Mouse (Mus musculus): ENCODE data around the gene Irf2.

DNA sequence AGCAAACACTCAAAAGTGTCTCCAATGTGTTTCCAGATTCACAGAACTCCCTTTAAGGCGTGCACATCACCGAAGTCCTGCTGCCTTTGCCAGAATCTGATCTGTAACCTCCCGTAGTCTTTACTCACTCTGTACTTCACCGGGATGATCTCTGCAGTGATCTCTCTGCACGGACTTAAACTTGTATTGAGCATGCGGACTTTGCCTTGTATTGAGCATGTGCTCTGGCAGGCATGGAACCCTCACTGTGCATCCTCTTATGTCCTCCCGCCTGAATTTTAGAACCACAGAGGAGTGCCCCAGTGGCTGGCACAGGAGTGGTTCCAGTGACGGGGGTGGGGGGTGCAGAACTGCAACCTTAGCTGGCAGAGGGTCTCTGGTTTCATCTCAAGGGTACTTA, 5.9 kb upstream of the Irf2 start:
- TF ChIP-seq POLR2A (IDR thresholded peaks at IDR 0.05; ENCODE audit: insufficient read depth, low read depth, low read length) = no peak
- TF ChIP-seq CTCF (IDR thresholded peaks at IDR 0.05; ENCODE audit: insufficient read depth, low read depth, low read length) = no peak

All from olfactory bulb, adult 2 months (tissue).